Mouse (Mus musculus) layer of hippocampus, adult 9-10 months (tissue): Measurements from ENCODE around the gene Dolk.

Source experiments
- DNase-seq: peaks from one replicate; pipeline ENCODE4 v3.0.0; 2022; ENCODE audit warnings: low spot score

Dolk gene

GRCm38 (mm10) chr2:30250166-30251128 lies 35.7 kb downstream of the Dolk start:
- DNase-seq = no peak

- DNase-seq = no peak
These were observed 37.0 kb downstream of the Dolk start for GRCm38 (mm10) chr2:30249182-30249581.

- no peak for DNase-seq
These were observed 38.5 kb downstream of the Dolk start for GRCm38 (mm10) chr2:30247681-30248080.

- DNase-seq = no peak
These were observed 39.1 kb downstream of the Dolk start for GRCm38 (mm10) chr2:30247036-30247435.

- no peak for DNase-seq
These were observed 41.4 kb downstream of the Dolk start for GRCm38 (mm10) chr2:30244595-30245178.

GRCm38 (mm10) chr2:30243391-30243790 lies 42.7 kb downstream of the Dolk start:
- no peak for DNase-seq

GRCm38 (mm10) chr2:30242509-30242908 lies 43.6 kb downstream of the Dolk start:
- no peak for DNase-seq

GRCm38 (mm10) chr2:30240267-30240666 lies 45.9 kb downstream of the Dolk start, which contains the start of gene Gm28035:
Gm28035 (plus strand) TSS chr2:30240567.
- no peak for DNase-seq

GRCm38 (mm10) chr2:30239777-30240176 lies 46.4 kb downstream of the Dolk start:
- no peak for DNase-seq

- DNase-seq = no peak
These were observed 47.1 kb downstream of the Dolk start for GRCm38 (mm10) chr2:30238906-30239465.

- no peak for DNase-seq
These were observed 48.3 kb downstream of the Dolk start for GRCm38 (mm10) chr2:30237881-30238280.

GRCm38 (mm10) chr2:30237199-30237880 lies 48.8 kb downstream of the Dolk start, which contains the start of gene Lrrc8a:
Lrrc8a (plus strand) TSS chr2:30237715.
- DNase-seq = peak; percentile 96

GRCm38 (mm10) chr2:30236426-30237198 lies 49.5 kb downstream of the Dolk start:
- no peak for DNase-seq

- DNase-seq = no peak
These were observed 50.5 kb downstream of the Dolk start for GRCm38 (mm10) chr2:30235593-30235992.
